Mouse (Mus musculus) heart, adult 11 months (tissue): ENCODE measurements around the gene Mogat2.

Experiments used
- DNase-seq: peaks from one replicate; pipeline ENCODE4 v3.0.0; 2022

Gene Mogat2

DNA sequence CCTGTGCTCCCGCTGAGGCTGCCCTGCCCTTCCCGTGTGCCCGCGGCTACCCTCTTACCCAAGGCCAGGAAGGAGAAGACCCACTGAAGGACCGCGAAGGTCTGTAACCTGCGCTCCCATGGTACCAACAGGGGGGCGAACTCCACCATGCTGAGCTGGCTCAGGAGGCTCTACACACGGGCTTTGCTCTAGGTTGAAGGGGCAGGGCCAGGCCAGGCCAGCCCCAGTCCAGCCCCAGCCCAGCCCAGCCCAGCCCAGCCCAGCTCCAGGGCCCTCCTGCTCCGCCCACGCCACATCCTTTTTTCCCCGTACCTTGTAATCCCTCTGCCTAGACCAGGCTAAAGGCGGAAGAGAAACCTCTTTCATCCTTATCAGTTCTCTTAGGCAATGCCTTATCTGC is at the start of gene Mogat2:
Gene Mogat2, minus strand, starts transcription at position 203 of the 400 bp plus-strand sequence.
- DNase-seq: no peak

DNA sequence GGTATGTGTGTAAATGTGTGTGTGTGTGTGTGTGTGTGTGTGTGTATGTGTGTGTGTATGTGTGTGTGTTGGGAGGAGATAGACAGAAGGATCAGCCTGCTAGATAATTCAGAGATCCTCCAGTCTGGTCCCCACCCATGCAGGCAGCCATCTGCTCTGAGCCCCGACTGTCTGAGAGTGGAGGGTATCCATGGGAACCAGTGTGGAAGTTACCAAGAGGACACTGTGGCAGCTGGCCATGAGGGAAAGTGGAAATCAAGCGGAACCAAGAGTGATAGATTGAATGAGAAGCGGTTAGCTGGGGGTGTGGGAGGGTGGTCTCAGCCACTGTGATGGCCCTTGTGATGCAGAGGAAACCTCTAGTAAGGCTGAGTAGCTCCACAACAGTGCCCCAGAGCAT is 48.9 kb upstream of the Mogat2 start:
- no peak for DNase-seq

DNA sequence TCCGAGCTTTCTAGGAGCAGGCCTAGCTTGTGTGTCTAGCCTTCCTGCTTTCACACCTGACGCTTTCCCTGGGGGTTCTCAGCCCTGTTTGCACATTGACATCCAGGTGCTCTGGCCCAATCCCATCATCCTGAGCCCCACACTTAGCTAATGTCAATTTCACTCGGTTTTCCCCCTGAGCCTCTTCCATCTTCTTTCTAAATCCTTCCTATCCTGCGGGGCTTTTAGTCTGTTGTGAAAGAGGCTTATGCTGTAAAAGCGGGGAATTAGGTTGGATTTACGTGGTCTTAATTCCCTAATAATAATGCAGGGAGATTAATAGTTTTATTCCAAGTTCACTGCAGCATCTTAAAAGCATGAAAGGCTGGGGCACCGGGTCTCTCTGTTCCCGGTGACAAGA is 41.2 kb upstream of the Mogat2 start:
- DNase-seq: no peak

DNA sequence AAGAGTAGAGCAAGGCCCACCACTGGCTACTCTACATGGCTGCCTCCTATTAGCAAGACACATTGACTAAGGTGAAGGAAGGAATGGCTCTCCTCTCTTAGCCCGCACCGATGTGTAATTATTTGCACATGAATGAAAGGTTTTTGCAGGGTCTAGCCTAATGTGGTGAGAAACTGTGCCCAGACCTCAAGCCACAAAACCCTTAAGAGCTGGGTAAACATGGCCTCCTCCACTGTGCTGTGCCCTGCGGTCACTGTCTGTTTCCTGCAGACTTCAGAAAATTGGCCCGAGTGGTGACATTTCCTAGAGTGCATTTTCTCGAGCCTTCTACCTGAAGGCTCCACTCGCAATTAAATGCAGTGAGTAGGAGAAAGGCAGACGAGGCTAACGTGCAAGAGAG is 39.9 kb upstream of the Mogat2 start:
- no peak for DNase-seq

DNA sequence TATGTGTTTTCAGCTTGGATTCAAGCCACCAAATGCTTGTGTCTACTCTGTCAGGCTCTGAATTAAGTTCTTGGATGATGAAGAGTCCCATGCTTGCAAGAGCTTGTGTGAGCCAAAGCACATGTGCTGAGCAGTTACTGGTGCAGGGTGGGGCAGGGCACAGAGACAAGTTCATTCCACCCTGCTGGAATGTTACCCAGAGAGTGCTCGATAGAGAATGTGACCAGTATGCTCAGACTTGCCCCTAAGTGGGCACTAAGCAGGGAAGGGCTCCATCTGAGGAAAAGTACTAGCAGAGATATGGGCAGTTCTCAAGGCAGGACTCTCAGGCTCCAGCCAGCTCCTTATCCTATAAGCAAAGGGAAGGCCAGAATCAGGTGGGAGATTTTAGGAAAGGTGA is 38.3 kb upstream of the Mogat2 start:
- no peak for DNase-seq

DNA sequence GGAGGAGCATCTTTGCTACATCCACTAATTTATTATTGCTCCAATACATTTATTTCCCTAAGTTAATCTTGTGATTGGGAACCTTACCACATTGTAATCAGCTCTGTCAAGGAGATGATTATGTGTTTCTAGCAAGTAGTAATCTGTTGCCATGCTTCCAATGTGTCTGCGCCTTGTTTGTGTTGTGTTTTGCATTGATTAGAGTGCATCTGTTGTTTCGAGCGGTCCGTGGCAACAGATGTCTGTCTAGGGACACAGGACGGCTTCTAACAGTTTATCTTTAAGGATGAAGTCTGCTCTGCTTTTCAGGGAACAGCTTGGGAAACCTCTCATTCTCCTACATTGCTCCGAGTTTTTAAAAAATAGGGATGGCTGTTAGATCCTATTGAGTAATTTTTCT is 36.7 kb upstream of the Mogat2 start:
- no peak for DNase-seq

DNA sequence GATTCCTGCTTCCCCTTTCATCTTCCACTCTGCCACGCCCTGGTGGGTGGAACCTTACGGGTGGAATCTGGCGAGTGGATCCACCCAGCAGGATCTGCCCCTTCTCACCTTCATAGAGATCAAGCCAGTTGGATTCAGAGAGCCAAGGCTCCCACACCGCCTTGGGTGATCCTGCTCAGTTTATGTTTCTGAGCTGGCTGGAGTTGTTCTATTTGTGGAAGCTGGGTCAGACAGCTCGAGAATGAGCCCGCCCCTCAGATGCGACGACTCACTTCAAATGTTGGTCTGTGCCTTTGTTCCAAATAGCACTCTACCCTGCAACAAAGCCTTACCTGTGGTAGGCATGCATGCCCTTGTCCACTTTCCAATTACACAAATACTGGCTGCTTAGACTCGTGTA is 33.2 kb upstream of the Mogat2 start:
- DNase-seq: peak; percentile 89

DNA sequence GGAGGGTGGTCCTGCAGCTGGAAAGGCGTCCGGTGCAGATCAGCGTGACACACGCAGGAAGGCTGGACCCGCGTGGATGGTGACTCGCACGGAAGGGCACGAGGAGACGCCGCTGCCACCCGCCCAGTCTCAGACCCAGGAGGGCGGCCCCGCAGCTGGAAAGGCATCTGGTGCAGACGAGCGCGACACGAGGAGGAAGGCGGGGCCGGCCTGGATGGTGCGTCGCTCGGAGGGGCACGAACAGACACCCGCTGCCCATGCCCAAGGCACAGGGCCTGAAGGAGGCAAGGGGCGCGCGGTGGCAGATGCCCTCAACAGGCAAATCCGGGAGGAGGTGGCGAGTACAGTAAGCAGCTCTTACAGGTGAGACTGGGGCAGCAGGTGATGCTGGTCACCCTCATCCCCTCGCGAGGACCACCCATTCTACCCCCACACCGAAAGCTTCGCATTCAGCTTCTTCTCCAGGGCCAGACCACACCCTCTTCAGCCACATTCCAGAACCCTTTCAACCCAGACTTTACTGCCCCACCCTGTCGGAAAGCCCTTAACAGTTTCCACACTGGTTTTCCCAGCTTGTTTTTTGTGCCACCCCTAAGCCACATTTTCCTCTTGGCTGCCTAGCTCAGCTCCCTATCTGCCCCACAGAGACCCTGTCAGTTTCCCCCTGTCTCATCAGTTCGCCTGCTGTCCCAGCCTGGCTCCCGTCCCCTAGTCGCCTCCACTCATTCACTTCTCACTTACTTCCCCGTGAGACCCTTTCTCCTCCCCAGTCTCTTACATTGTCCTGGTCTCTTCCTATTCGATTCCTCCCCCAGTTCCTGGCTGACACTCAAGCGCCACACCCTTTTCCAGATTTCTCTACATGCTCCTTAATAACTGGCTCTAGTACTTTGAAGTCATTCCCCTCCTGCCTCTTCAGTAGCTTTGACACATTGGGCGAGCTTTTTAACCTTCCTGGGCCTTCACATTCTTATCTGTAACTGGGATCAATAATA is 30.8 kb upstream of the Mogat2 start:
- peak; percentile 93 for DNase-seq

DNA sequence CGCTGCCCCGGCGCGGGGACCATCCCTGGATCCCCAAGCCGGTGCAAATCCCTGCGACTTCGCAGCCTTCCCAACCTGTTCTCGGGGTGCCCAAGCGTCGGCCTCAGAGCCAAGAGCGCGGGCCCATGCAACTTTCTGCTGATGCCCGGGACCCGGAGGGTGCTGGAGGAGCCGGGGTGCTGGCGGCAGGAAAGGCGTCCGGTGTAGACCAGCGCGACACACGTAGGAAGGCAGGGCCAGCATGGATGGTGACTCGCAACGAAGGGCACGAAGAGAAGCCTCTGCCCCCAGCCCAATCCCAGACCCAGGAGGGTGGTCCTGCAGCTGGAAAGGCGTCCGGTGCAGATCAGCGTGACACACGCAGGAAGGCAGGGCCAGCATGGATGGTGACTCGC is 30.1 kb upstream of the Mogat2 start:
- no peak for DNase-seq

DNA sequence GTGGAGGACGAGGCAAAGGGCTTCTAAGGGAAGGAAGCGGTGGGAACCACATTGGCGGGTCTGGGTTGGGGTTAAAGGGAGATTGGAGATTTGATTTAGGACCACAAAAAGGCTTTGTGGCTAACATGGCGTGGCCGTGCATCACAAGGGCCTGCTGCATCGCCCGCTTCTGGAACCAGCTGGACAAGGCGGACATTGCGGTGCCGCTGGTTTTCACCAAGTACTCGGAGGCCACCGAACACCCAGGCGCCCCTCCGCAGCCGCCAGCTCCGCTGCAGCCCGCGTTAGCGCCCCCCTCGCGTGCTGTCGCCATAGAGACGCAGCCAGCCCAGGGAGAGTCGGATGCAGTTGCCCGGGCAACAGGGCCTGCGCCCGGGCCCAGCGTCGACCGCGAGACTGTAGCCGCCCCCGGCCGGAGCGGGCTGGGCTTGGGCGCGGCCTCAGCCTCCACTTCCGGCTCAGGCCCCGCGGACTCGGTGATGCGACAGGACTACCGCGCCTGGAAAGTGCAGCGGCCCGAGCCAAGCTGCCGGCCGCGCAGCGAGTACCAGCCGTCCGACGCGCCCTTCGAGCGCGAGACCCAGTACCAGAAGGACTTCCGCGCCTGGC is 29.6 kb upstream of the Mogat2 start:
- peak; percentile 98 for DNase-seq

DNA sequence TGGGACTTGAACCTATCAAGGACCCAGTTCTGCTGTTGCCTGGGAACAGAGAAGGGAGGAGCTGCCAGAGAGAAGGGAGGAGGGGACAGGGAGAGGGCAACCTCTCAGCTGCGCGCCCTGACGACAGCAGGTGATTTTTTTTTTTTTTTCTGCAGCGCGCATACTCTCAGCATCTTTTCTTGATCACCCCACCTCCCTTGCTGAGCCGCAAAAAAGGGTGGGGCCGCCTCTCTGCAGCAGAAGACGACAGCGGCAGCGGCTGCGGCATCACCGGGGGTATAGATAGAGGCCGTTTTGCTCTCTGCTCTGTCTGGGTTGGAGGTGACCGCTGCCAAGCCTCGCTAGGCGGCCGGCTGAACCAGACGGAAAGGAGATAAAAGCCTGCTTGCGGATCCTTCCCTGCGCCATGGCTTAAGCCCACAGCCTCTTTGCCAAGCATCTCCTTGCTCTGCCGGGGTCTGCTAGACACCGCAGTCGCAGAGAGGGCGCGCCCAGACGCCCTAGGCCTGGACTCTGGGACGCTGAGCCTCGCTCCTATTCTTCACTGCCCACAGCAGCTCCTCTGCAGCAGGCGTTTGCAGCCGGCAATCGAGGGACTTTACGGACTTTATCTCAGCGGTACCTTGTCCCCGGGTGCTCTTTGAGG is 29.0 kb upstream of the Mogat2 start, which contains the start of gene Map6:
Gene Map6, plus strand, starts transcription at position 197 of the 646 bp plus-strand sequence.
- no peak for DNase-seq

DNA sequence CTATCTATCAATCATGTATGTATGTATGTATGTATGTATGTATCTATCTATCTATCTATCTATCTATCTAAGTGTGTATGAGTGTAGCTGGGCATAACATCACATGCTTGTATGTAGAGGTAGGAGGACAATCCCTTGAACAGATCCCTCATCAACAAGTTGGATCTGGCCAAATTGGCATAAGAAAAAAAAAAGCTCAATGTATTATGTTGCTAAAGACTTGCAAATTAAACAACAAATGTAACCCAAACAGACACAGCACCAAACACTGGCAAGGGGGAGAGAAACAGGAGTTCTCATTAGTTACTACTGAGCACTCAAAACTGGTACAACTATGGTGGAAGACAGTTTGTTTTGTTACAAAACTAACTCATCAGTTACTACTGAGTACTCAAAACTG is 26.2 kb upstream of the Mogat2 start:
- DNase-seq: no peak

DNA sequence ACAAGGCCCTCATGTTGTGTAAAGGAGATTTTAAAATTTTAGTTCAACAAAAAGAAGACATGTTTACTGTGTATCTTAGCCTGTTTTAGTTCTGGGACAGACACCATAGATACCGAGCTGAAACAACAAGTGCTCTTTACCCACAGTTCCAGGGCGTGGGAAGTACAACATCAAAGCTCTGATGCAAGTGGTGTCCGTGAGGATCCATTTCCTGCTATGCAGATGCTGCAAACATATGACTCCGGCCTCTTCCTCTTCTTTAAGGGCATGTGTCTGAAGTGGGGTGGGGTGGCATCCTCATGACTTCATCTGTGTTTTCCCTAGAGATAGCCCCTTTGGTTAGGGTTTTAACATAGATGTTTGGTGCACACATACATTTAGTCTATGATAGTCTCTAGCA is 25.1 kb upstream of the Mogat2 start:
- DNase-seq: no peak

DNA sequence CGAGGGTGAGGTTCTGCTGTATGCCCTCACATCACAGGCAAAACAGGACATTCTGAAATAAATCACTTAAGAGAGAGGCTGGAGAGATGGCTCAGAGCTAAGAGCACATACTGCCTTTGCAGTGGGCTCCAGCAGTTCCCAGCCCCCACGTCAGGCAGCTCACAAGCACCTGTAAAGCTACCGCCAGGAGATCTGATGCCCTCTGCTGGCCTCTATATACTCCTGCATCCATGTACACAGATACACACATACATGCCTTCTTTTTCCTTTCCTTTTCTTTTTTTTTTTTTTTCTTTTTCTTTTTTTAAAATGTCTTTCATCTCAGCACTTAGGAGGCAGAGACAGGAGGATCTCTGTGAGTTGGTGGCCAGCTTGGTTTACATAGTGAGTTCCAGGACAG is 23.5 kb upstream of the Mogat2 start:
- DNase-seq: no peak

DNA sequence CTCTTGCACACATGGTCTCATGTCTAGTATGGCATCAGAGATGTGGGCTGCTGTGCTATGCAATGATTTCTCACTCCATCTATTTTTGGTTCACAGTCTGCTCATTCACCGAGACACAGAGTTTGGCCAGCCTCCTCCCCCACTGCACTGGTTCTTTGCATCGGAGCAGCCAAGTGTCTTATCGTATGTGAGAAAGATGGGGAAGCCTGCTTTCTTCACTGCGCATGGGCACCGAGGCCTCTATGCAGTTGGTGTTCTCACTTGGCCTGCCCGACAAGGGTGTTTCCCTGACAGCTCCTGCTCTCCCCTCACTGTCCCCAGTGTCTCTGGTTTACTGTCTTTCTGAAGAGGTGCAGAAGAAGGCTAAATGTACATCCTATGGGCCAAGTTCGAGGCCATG is 16.6 kb upstream of the Mogat2 start:
- DNase-seq: no peak

DNA sequence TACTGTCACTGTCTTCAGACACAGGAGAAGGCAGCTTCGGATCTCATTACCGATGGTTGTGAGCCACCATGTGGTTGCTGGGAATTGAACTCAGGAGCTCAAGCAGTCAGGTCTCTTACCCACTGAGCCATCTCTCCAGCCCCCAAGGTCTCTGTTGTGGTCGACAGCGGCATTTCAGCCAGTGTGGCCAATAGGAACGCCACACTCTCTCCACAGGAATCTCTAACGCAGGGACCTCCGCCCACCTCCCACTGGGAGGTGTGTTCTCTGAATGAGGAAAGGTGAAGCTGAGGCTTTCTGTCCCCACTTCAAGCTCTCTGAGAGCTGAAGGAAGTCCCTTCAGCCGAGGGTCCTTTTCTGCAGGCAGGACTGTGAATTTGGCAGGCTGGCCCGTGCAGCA is 12.0 kb upstream of the Mogat2 start:
- DNase-seq: no peak

DNA sequence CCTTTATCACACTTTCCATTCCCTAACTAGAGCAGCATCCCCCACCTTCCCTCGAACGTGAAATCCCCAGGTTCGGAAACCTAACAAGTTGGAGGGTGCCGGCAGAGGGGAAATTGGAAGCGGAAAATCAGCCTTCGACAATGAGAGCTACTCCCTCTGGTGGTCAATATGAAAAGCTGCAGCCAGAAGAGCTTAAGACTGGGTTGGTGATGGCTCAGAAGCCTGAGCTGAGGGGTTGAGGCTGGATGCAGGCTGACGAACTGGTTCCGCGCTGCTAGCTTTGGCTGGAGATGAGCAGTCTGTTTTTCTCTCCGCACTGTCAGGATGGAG is 11.1 kb upstream of the Mogat2 start:
- DNase-seq: no peak

DNA sequence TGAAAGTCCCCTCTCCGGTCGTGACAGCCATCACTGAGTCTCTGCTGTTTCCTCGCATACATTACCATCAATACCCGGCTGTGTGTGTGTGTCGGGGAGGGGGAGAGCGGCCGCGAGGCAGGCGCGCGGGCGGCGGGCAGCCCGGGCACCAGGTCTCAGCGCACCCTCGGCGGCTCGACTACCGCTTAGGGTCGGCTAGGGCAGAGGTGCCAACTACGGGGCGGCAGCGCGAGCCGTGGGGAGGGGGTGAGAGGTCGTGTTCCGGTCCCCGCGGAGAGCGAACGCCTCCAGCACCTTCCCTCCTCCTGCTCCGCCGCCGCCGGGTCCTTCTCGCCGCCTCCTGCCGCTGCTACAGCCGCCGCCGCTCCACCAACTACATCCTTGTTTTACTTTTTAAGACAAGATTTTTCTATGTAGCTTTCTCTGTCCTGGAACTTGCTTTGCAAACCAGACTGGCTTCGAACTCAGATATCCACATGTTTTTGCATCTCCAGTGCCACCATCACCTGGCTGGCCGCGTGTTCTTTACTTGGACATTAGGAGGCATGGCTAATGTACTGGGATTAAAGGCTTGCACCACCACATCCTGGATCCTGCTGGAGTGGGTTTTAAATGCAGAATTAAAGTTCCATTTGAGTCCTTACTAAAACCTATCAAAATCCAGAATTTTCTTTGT is 10.6 kb upstream of the Mogat2 start:
- no peak for DNase-seq

DNA sequence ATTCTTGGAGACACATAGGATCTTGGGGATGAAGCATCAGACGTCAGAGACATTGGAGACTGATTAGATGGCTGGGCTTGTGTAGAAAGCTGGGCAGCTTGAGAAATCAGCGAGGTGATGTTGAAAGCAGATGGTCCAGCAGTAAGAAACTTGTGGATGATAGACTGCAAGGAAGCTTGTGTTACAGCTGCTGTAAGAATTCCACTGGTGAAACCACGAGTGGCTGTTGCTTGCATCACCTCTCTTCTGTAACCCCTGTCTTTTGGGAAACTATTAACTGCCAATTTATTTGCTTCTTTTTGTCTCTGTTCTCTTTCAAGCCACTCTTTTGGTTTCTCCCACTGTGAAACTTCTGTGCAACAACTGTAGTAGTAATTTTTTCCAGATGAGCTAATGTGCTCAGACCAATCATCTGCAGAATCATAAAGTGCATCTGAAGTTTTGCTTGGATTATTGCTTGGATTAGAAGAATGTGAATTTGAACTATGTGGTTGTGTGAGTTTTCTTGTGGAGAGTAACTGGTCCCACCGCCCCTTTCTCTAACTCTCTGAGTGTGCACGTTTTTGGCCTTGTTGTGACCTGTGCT is 9.8 kb upstream of the Mogat2 start:
- no peak for DNase-seq

DNA sequence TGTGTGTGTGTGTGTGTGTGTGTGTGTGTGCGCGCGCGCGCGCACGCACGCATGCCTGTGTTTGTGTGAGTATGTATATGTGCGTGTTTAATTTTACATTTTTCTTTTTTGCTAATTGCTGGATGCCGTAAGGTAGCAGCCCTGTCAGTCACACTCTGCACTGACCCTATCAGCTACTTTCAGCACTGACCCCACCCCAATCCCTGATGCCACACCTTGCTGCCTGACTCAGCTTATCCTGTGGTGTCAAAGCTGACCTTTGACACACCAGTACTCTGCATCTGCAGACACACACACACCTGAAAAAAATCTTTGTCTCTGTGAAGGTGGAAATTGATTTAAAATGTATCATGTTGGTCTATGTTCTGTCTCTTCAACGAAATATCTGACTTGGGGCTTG is 3.7 kb upstream of the Mogat2 start:
- no peak for DNase-seq

DNA sequence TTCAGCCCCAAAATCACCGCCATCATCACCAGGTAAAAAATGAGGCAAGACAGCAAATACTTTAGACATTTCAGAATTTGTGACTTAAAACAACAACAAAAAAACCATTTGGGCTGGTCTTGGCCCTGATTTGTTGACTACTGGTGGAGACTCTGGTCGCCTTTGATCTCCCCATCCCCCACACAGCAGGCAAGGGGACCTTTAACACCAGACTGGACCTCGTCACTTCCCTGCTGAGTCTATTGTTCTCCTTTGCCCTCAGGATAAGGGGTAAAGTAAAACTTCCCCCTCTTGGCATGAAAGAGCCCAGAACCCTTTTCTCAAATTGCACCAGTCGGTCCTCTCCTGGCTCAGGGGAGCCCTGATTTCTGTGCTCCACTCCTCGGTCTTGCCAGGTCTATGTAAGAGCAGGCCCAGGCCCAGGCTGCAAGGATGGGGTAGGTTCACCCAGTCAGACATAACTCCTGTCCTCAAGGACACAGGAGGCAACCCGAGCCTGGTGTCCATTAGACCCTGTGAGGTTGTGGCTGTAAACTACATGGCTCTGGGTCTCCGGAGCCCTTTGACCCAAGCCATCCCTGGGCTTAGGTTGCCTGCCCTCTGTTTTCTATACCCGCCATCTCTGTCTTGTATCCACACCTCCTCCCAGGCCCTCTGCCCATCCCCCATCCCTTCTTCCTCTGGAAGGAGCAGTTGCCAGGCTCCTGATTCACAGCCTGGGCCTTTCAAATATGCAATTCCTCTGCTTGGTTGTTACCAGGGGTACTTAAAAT is 1.3 kb downstream of the Mogat2 start:
- DNase-seq: no peak

DNA sequence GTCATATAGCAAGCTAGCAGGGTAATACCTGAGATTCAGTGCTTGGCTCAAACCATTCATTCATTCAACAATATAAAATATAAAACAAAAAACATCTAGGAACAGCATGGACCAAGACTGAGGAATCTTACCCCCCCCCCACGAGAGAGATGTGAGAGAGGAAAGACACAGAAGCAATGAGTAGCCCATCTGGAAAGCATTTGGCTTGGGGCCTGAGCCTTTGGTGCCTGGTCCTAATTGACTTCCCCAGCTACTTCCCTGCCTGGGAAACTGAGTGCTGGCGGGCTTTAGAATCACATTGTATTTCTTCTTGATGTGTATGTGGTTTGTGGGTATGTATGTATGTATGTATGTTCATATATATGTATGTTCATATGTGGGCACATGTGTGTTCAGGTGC is 2.8 kb downstream of the Mogat2 start:
- no peak for DNase-seq
